Mouse (Mus musculus): ENCODE data around the gene Rnf32.

The Rnf32 gene

GRCm38 (mm10) chr5:29195570-29196263 lies at the start of gene Rnf32:
TSS of gene Rnf32 (plus strand) at chr5:29195992.
- peak; percentile 90 for DNase-seq (ENCODE audit: low read depth)

- DNase-seq (ENCODE audit: low read depth): no peak
Measured at GRCm38 (mm10) chr5:29150146-29150545, 45.6 kb upstream of the Rnf32 start.

- no peak for DNase-seq (ENCODE audit: low read depth)
Measured at GRCm38 (mm10) chr5:29159849-29160248, 35.9 kb upstream of the Rnf32 start.

- DNase-seq (ENCODE audit: low read depth): no peak
Measured at GRCm38 (mm10) chr5:29166947-29167346, 28.8 kb upstream of the Rnf32 start.

- DNase-seq (ENCODE audit: low read depth): no peak
Measured at GRCm38 (mm10) chr5:29170193-29170592, 25.6 kb upstream of the Rnf32 start.

- DNase-seq (ENCODE audit: low read depth): no peak
Measured at GRCm38 (mm10) chr5:29171165-29171564, 24.6 kb upstream of the Rnf32 start.

- no peak for DNase-seq (ENCODE audit: low read depth)
Measured at GRCm38 (mm10) chr5:29186798-29187197, 9.0 kb upstream of the Rnf32 start.

- no peak for DNase-seq (ENCODE audit: low read depth)
Measured at GRCm38 (mm10) chr5:29195231-29195569, 592 bp upstream of the Rnf32 start.

- DNase-seq (ENCODE audit: low read depth): no peak
Measured at GRCm38 (mm10) chr5:29196264-29196658, 469 bp downstream of the Rnf32 start.

- no peak for DNase-seq (ENCODE audit: low read depth)
Measured at GRCm38 (mm10) chr5:29197187-29197586, 1.4 kb downstream of the Rnf32 start.

GRCm38 (mm10) chr5:29198960-29199488 lies 3.2 kb downstream of the Rnf32 start:
- DNase-seq (ENCODE audit: low read depth): no peak

GRCm38 (mm10) chr5:29199868-29200267 lies 4.1 kb downstream of the Rnf32 start:
- no peak for DNase-seq (ENCODE audit: low read depth)

GRCm38 (mm10) chr5:29205690-29206089 lies 9.9 kb downstream of the Rnf32 start:
- DNase-seq (ENCODE audit: low read depth): no peak

- DNase-seq (ENCODE audit: low read depth): no peak
Measured at GRCm38 (mm10) chr5:29211980-29212555, 16.3 kb downstream of the Rnf32 start.

- DNase-seq (ENCODE audit: low read depth): no peak
Measured at GRCm38 (mm10) chr5:29217997-29218396, 22.2 kb downstream of the Rnf32 start.

- no peak for DNase-seq (ENCODE audit: low read depth)
Measured at GRCm38 (mm10) chr5:29224089-29224488, 28.3 kb downstream of the Rnf32 start.

GRCm38 (mm10) chr5:29230481-29230880 lies 34.7 kb downstream of the Rnf32 start:
- DNase-seq (ENCODE audit: low read depth): no peak

- no peak for DNase-seq (ENCODE audit: low read depth)
Measured at GRCm38 (mm10) chr5:29238379-29238778, 42.6 kb downstream of the Rnf32 start.

GRCm38 (mm10) chr5:29244769-29245168 lies 49.0 kb downstream of the Rnf32 start:
- DNase-seq (ENCODE audit: low read depth): no peak

- no peak for DNase-seq (ENCODE audit: low read depth)
Measured at GRCm38 (mm10) chr5:29250795-29251495, 55.2 kb downstream of the Rnf32 start.

- no peak for DNase-seq (ENCODE audit: low read depth)
Measured at GRCm38 (mm10) chr5:29251496-29251873, 55.7 kb downstream of the Rnf32 start.

GRCm38 (mm10) chr5:29253876-29254275 lies 58.1 kb downstream of the Rnf32 start:
- DNase-seq (ENCODE audit: low read depth): no peak

GRCm38 (mm10) chr5:29270879-29271278 lies 75.1 kb downstream of the Rnf32 start:
- no peak for DNase-seq (ENCODE audit: low read depth)

All from NIH3T3 (cell line).